Mouse (Mus musculus): ENCODE results near the gene 2410137M14Rik. TPM values are rescaled to one million over a fixed set of nuclear protein-coding genes. Genes with fewer than 3 reads are reported as not detected.

The 2410137M14Rik gene
- total RNA-seq, 2 experiments from 2014 or later = 0.90 to 1.0 TPM

DNA sequence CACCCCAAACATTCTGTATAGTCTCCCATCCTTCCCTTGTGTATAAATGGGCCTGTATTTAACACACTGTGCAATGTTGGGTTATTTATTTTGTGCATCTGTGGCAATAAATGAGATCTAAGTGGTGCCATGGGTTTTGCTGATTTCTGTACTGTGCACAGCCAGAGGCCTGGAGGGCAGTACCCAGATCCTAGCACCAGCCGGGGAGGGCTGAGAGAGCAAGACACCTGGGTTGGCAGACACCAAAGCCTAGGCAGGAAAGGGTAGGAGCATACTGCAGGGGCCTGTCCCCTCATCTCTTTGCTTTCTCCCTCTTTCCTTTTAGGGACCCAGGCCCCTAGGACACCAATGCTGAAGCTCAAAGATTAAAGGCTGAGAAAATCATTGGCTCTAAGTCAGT is 32.8 kb downstream of the 2410137M14Rik start:
- DNase-seq = no peak

DNA sequence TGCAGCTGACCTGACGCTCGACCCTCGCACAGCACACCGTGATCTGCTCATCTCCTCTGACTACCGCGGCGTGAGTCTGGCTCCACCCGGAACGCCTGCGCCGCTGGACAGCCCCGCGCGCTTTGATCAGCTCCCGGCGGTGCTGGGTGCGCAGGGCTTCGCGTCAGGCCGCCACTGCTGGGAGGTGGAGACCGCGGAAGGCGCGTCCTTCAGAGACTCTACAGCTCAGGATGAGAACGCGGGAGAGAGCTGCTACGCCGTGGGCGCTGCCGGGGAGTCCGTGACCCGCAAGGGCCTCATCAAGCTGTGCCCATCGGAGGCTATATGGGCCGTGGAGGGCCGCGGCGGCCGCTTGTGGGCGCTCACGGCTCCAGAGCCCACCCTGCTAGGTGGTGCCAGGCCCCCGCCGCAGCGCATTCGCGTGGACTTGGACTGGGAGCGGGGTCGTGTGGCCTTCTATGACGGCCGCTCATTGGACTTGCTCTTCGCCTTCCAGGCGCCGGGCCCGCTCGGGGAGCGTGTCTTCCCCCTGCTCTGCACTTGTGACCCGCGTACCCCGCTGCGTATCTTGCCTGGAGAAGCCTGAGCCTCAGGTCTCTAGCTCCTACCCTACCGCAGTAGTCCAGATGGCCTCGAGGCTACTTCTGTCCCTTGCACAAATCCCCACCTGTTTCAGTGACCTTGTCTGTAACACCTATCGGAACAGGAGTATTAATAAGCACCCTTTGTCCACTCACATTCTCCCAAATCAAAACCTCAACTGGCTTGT is 33.8 kb downstream of the 2410137M14Rik start:
- peak; percentile 57 to 73 for DNase-seq

DNA sequence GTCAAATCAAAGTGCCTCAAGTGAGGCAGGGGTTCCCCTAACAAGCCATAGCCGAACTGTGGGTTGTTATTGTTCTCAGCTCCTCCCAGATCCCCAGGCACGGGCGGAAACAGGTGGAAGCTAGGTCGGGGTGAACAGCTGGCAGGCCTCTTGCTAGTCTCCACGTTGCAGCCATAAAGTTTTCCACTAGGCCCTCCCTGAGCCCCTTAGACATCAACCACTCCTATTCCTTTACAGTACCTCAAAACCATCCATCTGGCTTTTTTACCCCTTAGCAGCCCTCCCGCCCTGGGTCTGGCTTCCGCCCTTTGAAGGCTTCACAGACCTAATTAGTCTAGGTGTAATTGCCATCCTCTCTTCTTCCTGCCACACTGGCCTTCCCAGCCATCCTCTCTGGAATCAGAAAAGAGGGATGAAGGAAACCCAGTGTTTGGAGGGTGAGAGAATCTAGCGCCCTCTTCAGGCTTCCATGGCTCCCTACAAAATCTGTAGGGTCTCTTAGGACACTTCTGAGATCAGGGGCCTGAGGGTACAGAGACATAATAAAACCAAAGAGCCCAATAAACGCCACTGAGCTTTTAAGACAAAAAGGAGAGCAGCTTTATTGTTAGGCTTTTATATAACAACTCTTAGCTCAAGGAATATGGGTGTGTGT is 36.8 kb downstream of the 2410137M14Rik start:
- DNase-seq = no peak

DNA sequence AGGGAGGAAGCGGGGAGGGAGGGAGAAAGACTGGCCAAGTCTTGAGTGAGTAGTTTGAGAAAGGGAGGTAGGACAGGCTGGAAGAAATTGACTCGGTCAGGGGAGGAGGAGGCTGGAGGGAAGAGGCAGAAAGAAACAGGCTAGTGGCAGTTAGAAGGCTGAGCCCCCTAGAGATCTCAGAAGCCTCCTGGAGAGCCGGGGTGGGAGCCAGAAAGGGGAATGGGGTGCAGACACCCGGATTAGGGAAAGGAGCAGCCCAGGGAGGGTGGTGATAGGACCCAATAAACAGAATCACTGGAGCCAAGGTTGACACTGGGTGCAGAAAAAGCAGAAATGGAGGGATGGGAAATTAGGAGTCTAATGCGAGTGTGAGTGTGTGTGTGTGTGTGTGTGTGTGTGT is 37.3 kb downstream of the 2410137M14Rik start:
- DNase-seq = no peak

DNA sequence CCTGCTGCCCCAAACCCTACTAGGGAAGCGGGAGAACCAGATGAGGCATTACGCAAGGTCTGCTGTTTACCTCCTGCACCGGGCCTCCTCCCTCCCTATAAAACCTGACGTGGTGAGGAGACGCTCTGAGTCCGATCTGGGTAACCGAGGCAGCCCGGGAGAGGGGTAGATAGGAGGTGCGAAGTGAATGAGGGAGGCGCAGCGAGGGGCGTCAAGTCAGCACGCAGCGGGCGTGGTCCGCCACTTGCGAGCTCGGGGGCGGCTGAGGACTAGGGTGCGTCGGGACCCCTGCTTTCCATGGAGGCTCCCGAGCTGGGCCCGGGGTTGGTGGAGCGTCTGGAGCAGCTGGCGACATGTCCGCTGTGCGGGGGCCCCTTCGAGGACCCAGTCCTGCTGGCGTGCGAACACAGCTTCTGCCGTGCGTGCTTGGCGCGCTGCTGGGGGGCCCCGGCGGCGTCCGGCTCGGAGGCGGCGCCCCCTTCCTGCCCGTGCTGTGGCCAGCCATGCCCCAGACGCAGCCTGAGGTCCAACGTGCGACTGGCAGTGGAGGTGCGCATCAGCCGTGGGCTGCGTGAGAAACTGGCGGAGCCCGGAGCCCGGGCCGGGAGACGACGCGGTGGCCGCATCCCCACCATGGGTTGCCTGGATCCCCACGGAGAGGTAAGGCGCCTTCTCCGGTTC is 38.1 kb downstream of the 2410137M14Rik start, which contains the start of gene Rnf39:
Gene Rnf39 (plus strand): TSS at position 128 of the 681 bp plus-strand sequence.
- peak in 1 of 2 experiments; percentile 65 for DNase-seq

DNA sequence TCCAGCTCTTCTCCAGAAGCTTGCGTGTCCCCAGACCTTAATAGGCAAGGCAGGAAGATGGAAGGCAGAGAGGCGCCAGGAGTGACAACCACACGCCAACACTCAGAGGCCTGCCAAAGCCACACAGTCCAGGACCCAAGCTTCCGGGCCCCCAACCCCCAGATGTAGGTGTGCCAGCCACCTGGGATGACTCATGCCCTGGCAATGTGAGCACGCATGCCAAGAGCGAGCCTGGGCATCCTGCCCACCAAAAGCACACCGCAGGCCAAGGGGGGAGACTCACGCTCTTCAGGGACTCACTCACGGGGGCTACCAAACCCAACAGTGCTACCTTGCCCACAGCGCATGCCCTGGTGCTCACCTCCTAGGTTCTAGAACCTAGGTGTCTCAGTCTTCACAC is 38.6 kb downstream of the 2410137M14Rik start:
- peak; percentile 77 to 78 for DNase-seq

DNA sequence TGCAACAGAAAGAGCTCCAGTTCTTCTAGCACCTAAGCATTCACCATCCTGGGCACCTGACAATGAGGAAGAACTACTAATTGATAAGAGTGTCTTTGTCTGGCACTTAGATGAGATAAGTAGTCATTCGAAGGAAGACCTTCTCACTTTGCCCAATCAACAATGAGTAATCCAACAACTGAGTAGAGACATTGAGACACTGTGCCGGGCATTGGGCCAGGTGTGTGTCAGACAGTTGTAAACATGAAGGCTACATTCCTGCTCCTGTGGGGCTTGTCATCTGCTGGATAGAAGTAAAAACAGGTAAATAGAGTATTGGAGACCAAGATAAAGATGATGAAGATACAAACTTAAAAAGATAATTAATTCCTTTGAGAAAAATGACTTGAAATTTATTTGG is 43.0 kb downstream of the 2410137M14Rik start:
- no peak for DNase-seq

DNA sequence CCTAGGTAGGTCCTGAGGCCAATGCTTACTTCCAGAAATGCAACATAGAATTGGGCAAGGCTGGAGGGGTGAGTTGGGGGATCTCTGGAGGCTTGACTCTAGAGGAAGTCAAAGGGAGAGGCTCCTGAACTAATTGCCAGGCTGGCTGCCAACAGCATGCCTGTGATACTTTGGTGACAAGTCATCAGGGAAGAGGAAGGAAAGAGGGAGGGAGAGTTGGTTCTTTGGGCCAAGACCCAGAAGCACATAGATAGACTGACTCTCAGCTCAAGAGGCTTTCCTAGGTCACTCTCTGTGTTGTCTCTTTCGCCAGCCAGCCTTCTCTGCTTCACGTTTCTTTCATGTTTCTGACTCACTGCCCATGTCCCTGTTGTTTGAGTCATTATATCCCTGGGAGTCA is 49.2 kb downstream of the 2410137M14Rik start:
- peak; percentile 75 to 85 for DNase-seq

DNA sequence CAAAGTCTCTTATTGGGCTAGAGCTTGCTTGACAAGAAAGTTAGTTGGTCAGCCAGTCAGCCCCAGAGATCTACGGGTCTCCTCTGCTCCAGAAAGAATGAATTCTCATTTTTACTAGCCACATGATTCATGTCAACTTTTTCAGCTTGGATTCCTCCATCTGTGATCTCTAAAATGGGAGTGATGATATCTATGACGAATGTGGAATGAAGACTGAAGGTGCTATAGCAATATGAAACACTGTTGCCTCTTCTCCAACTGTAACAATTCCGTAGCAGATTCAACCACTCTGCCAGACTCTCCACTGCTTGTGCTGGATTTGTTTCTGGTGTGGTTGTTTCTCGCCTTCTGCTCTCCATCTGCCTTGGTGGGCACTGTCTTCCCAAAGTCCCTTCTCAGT is 49.9 kb downstream of the 2410137M14Rik start:
- DNase-seq = no peak

DNA sequence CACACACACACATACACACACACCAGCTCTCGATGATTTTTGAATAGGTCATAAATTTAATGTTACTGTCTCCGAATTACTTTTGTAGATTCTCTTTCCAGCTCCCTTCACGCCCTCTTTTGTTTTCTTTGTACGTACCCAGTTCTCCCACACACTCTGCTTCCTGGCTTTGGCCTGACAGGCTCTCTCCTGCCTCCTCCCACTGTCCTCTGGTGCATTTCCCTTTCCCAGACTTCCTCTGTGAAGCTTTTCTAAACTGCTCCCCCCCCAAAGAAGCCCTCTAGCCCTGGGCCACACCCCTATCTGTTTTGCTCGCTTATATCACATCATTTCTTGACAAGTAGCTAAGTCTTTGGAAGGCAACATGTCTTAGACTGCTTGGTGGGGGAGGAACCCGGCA is 50.8 kb downstream of the 2410137M14Rik start:
- peak in 1 of 2 experiments; percentile 61 for DNase-seq

DNA sequence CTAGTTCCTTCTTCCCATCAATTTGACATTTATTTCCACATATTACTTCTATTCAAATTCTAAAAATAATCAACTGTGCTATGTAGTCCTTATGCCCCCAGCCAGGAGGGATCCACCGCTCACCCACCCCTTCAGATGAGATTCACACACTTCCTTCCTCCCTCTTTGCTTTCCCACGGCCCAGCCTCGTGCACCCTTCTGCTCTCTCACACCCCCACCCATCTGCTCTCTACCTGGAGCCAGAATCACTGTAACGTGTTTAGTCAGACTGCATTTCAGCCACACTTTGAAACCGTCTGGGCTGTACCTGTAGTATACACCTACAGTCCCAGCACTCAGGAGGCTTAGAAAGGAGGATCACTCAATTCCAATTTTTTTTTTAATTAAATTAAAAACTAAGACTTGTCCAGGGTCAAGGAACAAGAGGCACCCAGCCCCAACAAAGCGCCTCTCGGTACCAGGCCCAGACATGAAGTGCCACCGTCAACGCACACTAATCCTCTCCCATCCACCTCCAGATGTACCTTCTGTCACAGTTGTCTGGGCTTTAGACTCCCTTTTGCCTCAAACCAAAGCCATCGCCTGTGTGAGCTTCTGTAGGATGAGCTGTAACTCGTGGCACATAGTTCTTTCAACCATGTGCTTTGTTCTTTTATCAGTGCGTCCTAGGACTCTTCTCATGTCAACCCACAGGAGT is 51.7 kb downstream of the 2410137M14Rik start:
- DNase-seq = no peak

Other genes with a start within 250 kb of the 2410137M14Rik start
- not detected for gene H2-M10.5, start 208.3 kb downstream of the 2410137M14Rik start, total RNA-seq (2021)
- gene H2-M10.6, start 169.1 kb downstream of the 2410137M14Rik start, total RNA-seq (2021) = not detected
- gene Trim26, start 144.1 kb downstream of the 2410137M14Rik start, total RNA-seq (2021) = 10 to 100 TPM; 17.8 to 18.5 TPM
- not detected for gene Trim15, start 114.0 kb downstream of the 2410137M14Rik start, total RNA-seq (2021)
- gene Trim10, start 111.7 kb downstream of the 2410137M14Rik start, total RNA-seq (2021) = under 1 TPM; 0.33 to 0.35 TPM
- not detected for gene Trim40, start 91.1 kb downstream of the 2410137M14Rik start, total RNA-seq (2021)
- not detected for gene Trim31, start 83.1 kb downstream of the 2410137M14Rik start, total RNA-seq (2021)
- under 1 TPM; 0.72 to 0.87 TPM for gene Rnf39, start 38.3 kb downstream of the 2410137M14Rik start, total RNA-seq (2021)
- gene Ppp1r11, start 29.5 kb downstream of the 2410137M14Rik start, total RNA-seq (2021) = 100 to 1,000 TPM in 1 of 2 experiments, 10 to 100 TPM in 1; 95.7 to 113 TPM
- 10 to 100 TPM; 29.1 to 31.1 TPM for gene Znrd1, start 22.7 kb downstream of the 2410137M14Rik start, total RNA-seq (2021)
- gene Znrd1as, start 22.6 kb downstream of the 2410137M14Rik start, total RNA-seq (2021) = 10 to 100 TPM; 15.1 to 16.2 TPM
- gene H2-M5, start 8.3 kb upstream of the 2410137M14Rik start, total RNA-seq (2021) = not detected
- gene Zfp57, start 19.9 kb upstream of the 2410137M14Rik start, total RNA-seq (2021) = 1 to 10 TPM; 1.7 to 2.0 TPM
- gene Mog, start 42.2 kb upstream of the 2410137M14Rik start, total RNA-seq (2021) = not detected
- 1 to 10 TPM; 6.0 to 8.2 TPM for gene Gabbr1, start 64.7 kb upstream of the 2410137M14Rik start, total RNA-seq (2021)
- not detected for gene Olfr90, start 107.3 kb upstream of the 2410137M14Rik start, total RNA-seq (2021)
- not detected for gene Olfr91, start 117.0 kb upstream of the 2410137M14Rik start, total RNA-seq (2021)
- not detected for gene Olfr92, start 138.9 kb upstream of the 2410137M14Rik start, total RNA-seq (2021)
- not detected for gene Olfr93, start 180.3 kb upstream of the 2410137M14Rik start, total RNA-seq (2021)
- 1 to 10 TPM in 1 of 2 experiments, not detected in 1; 1.2 TPM for gene Ubd, start 212.7 kb upstream of the 2410137M14Rik start, total RNA-seq (2021)
- not detected for gene Olfr94, start 219.8 kb upstream of the 2410137M14Rik start, total RNA-seq (2021)
- not detected for gene Olfr95, start 231.9 kb upstream of the 2410137M14Rik start, total RNA-seq (2021)
- gene Olfr96, start 238.9 kb upstream of the 2410137M14Rik start, total RNA-seq (2021) = not detected

Data from heart, adult 18-20 months (tissue).